Mouse (Mus musculus): Measurements from ENCODE around the gene Bscl2.

Bscl2 gene

DNA sequence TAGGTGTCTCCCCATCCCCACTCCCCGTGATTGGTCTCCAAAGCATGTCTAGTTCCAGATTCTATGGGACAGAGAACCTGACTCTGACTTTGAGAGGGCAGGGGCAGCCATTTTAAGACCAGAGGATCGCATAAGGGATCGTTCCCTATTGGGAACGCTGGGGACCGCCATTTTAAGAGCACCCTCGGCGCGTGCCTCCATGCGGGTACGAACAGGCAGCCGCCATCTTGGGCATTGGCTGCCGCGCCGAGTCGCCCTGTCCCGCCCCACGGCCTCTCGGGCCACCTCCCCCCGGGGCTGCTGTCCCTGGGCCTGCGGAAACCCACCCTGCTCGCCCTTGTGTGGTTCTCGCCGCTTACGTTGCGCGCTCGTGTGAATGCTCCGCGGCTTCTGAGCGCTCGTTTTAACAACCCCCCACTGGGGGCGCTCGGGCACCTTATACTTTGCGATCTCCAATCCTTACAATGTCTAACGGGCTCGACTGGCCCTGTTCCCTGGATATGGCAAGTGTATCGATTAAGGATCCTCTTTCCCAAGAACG lies at the start of gene Bscl2:
Bscl2 (plus strand) TSS at position 217 of the 541 bp plus-strand sequence.
- peak; percentile 87 to 89 for DNase-seq

- DNase-seq: no peak
These were observed 48.7 kb upstream of the Bscl2 start for GRCm38 (mm10) chr19:8788521-8788920.

DNA sequence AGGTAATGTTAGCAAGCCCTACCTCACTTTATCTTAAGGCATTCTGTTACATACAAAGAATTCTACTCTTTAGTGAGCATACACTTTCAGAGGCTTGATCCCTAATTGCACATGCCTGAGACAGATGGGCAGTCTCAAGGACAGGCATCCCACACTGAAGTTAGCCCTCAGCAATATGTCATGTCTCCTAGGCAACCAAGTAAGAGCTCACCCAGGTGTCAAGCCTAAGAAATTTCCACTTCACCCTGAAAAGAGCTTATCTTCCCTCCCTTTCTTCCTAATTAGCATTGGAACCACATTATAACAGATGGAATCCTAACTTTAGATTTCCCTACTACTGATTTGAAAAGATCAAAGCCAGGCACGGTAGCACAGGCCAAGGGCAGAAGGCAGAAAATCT lies 48.1 kb upstream of the Bscl2 start:
- DNase-seq: no peak

GRCm38 (mm10) chr19:8790171-8790570 lies 47.1 kb upstream of the Bscl2 start:
- DNase-seq: no peak

- peak; percentile 89 to 91 for DNase-seq
These were observed 38.9 kb upstream of the Bscl2 start, which contains the start of gene Polr2g for GRCm38 (mm10) chr19:8798264-8798946. Gene Polr2g (minus strand): TSS chr19:8798577.

GRCm38 (mm10) chr19:8798947-8799315 lies 38.3 kb upstream of the Bscl2 start:
- DNase-seq: no peak

- DNase-seq: peak; percentile 88 to 91
These were observed 35.0 kb upstream of the Bscl2 start, which contains the start of gene Zbtb3 for GRCm38 (mm10) chr19:8802130-8802821. Gene Zbtb3 (plus strand): TSS chr19:8802555.

- no peak for DNase-seq
These were observed 34.0 kb upstream of the Bscl2 start for GRCm38 (mm10) chr19:8803204-8803780.

GRCm38 (mm10) chr19:8803879-8804660 lies 33.2 kb upstream of the Bscl2 start:
- DNase-seq: no peak

GRCm38 (mm10) chr19:8806810-8807209 lies 30.5 kb upstream of the Bscl2 start:
- DNase-seq: peak; percentile 22 to 34

DNA sequence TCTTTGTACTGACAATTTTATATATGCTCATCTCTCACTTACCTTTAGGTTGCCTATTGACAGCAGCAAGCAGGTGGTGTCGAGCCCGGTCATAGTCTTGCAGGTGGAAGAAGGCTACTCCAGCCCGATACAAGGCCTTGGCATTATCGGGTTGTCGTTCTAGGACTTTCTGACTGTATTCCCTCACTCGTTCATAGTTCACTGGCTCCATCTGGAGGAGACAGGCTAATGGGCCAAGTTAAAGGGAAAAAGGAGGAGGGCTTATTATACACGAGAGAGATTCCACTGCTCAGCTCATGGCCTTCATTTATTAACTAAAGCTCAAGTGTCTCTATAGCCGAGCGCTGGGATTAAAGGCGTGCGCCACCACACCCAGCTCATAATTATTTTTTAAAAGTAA lies 21.5 kb upstream of the Bscl2 start:
- no peak for DNase-seq

- DNase-seq: no peak
These were observed 20.3 kb upstream of the Bscl2 start for GRCm38 (mm10) chr19:8817001-8817400.

DNA sequence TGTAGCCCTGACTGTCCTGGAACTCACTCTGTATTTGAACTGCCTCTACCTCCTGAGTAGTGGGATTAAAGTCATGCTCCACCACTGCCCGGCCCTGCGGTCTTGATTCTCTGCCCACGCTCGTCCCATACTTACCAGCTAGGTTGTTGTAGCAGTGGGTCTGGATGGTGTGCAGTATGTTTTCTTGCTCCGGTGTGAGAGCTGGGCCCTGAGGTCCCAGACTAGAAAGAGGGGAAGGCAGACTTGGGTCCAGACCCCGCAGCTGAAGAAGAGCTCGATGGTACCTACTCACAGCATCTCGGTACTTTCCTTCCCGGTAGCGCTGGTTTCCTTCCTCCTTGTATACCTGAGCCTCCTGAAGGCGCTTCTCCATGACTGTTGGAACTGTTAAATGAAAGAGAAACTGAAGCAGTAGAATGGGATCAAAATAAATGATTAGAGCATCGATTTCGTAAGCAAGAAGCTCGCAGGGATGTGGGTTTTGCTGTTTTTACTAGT lies 18.9 kb upstream of the Bscl2 start:
- DNase-seq: no peak

DNA sequence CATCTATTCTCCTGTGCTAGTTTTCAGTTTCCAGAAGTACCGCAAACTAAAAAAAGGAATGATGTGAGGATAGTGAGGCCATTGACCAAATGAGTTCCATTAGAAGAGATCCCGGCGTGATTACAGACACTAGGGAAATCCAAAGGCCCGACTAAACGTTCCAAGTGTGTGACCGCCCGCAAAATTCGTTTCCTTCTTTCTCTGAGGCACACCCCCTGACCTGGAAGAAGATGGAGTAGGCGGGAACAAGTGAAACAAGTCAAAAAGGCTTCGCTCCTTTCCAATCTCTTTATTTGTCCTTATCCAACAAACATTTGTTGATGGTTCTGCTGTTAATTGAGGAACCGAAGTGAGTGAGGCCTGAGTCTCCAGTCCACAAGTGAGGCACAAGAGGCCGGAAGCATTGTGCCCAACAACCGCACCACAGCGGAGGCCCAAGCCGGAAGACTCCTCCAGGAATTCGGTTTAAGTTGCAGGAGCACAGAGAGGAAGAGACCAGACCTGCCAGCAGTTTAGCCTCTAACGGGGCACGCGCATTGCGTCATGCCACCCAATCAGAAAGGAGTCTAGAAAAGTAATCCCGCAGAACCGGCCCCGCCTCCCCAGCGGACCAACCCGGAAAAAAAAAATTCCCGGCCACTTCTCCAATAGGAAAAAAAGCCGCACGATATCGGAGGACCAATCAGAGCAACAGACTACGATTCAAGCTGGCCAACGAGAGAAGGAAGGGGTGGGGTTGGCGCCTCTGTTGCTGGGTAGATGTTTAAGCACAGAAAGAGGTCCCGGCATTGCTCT lies 18.3 kb upstream of the Bscl2 start, which contains the start of gene Ttc9c:
Ttc9c (minus strand) TSS at position 533 of the 795 bp plus-strand sequence.
- DNase-seq: peak in 1 of 2 experiments; percentile 88

GRCm38 (mm10) chr19:8819596-8820423 lies 17.5 kb upstream of the Bscl2 start, which contains the start of gene Hnrnpul2:
Gene Hnrnpul2 (plus strand): TSS chr19:8820010.
- peak; percentile 94 to 95 for DNase-seq

DNA sequence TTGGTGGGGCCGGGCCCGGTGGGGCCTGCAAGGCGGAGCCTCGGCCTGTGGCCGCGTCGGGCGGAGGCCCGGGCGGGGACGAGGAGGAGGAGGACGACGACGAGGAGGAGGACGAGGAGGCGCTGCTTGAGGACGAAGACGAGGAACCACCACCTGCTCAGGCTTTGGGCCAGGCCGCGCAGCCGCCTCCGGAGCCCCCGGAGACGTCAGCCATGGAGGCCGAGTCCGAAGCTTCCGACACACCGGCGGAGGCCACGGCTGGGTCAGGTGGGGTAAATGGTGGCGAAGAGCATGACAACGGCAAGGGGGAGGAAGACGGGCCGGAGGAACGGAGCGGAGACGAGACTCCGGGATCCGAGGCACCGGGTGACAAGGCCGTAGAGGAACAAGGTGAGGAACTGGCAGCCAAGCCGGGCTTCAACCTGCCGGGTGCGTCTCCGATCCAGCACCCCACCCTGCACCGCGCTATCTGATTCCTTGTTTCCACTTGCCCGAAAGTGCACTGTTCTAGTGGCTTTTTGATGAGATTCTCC lies 16.8 kb upstream of the Bscl2 start:
- no peak for DNase-seq

DNA sequence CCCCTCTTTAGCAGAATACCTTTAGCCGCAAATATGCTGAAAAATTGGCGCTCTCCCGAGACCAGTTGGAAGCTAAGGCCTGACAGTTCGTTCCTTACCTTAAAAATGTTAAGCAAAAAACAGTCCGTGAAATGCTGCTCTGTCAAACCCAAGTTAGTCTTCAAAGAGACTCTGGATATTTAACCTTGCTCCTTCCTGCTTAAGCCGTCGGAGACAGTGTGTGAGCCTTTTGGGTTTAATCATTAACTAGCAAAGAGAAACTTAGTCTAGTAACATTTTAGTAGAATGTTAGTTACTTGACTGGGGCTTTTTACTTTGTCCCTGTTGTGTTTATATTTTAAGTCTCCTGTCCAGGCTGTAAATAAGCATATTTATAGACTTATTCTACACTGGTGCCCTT lies 16.1 kb upstream of the Bscl2 start:
- DNase-seq: no peak

- no peak for DNase-seq
These were observed 14.6 kb upstream of the Bscl2 start for GRCm38 (mm10) chr19:8822696-8823095.

DNA sequence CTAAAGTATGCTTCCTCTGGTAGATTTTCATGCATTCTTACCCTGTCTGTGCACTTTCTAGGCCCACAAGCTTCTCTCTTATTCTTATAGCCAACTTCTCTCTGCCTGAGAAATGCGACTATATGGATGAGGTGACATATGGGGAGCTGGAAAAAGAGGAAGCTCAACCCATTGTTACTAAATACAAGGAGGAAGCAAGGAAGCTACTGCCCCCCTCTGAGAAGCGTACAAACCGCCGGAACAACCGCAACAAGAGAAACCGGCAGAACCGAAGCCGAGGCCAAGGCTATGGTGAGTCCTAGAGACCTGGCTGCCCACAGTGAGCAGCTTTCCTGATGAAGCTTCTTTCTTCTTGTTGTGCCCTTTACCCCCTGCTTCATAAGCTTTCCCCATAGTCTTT lies 7.6 kb upstream of the Bscl2 start, which contains the start of gene AC129217.1:
AC129217.1 (plus strand) TSS at position 114 of the 400 bp plus-strand sequence.
- DNase-seq: no peak

GRCm38 (mm10) chr19:8830664-8831063 lies 6.6 kb upstream of the Bscl2 start:
- DNase-seq: no peak
